Mouse (Mus musculus): ENCODE measurements around the gene Ccdc51.

- TF ChIP-seq CTCF (IDR thresholded peaks at IDR 0.05; ENCODE audit: borderline replicate concordance, insufficient read depth, low read depth, low read length) (no peak), POLR2A (IDR thresholded peaks at IDR 0.05; ENCODE audit: borderline replicate concordance, insufficient read depth, low read length) (no peak)
Observed at GRCm38 (mm10) chr9:109116205-109116604, 33.9 kb downstream of the Ccdc51 start.
